15 mouse cellular contexts compared by ENCODE assay signal in genomic region chr5:3386021-3386730, GRCm38 (mm10). TPM values are rescaled to one million over a fixed set of nuclear protein-coding genes. Genes with fewer than 3 reads are reported as not detected.
DNase-seq lines count a peak whose midpoint lies in the region; ATAC-seq and TF ChIP-seq lines count a peak whose summit lies in the region.
"Had no signal": no experiment of that assay in that cellular context is flagged by ENCODE, and none has a peak within 500 bp of the region (broad histone marks: within the 10 kb centered on the region; RNA-seq: fewer than 3 reads in every experiment).

No protein-coding gene starts in this region.

- TF ChIP-seq POLR2A in CH12.LX (IDR thresholded peaks at IDR 0.05; ENCODE audit: low read depth, low read length) (no peak), MEL (IDR thresholded peaks at IDR 0.05; ENCODE audit: control insufficient read depth in 1 of 2, insufficient read depth in 1 of 2, low read depth in 1 of 2, low read length in 2 of 2, poor library complexity in 1 of 2) (no peak)

- H3K36me3 ChIP-seq in heart, embryonic 13.5 days, result peaks cover 10% of the 10 kb centered on the region
- 0 out of 2 replicates have a peak, but pooled peaks cover 2% of the 10 kb centered on the region for H3K36me3 ChIP-seq in liver, embryonic 15.5 days (replicated peaks)
- no peaks in the 10 kb centered on the region for H3K36me3 ChIP-seq in liver, embryonic 11.5 days (ENCODE audit: control insufficient read depth, insufficient read depth, low read length)
- H3K36me3 ChIP-seq in CH12.LX (replicated peaks in 1 of 2; ENCODE audit: control insufficient read depth in 1 of 2, insufficient read depth in 1 of 2, low read length in 1 of 2) (peaks cover 23 to 56% of the 10 kb centered on the region in 2 experiments), MEL (ENCODE audit: control insufficient read depth in 1 of 2, insufficient read depth in 2 of 2, low read length in 2 of 2) (peaks cover 0 to 61% of the 10 kb centered on the region in 2 experiments; a peak in 3 of 4 replicates)
- H3K36me3 ChIP-seq: forebrain, embryonic 12.5 days; hindbrain, embryonic 10.5 days; limb, embryonic 12.5 days had no signal

- H3K27ac ChIP-seq in heart, embryonic 13.5 days (replicated peaks), result peak overlapping the region; percentile 37
- no peak overlapping the region for H3K27ac ChIP-seq in liver, embryonic 15.5 days (replicated peaks)
- H3K27ac ChIP-seq in liver, embryonic 11.5 days (ENCODE audit: low read depth, low read length), result no peak overlapping the region
- H3K27ac ChIP-seq in CH12.LX (ENCODE audit: insufficient read depth, low read depth) (peak overlapping the region; percentile 6; the same call in 1 of the 2 replicates), MEL (ENCODE audit: control insufficient read depth, low read depth, low read length) (no peak overlapping the region)
- H3K27ac ChIP-seq: forebrain, embryonic 12.5 days; hindbrain, embryonic 10.5 days; limb, embryonic 12.5 days had no signal

- TF ChIP-seq RAD21 in CH12.LX (IDR thresholded peaks at IDR 0.05; ENCODE audit: low read depth, low read length), result no peak
- TF ChIP-seq RAD21 in MEL (IDR thresholded peaks at IDR 0.05; ENCODE audit: low read depth, low read length), result no peak

- no peak for DNase-seq in heart, postnatal 4 days
- no peak for DNase-seq in liver, embryonic 11.5 days (ENCODE audit: low spot score)
- no peak for DNase-seq in CH12.LX (ENCODE audit: extremely low read depth)
- DNase-seq in MEL (ENCODE audit: low read depth, low spot score), result no peak
- no peak for DNase-seq in B cell, adult 2 months
- DNase-seq: cerebellum, adult 9-11 months; gastrocnemius, postnatal 14 days; kidney, adult 18-20 months; kidney, postnatal 4 days; thymus, adult 18-20 months had no signal

- H3K27me3 ChIP-seq in heart, embryonic 13.5 days (replicated peaks), result no peaks in the 10 kb centered on the region
- no peaks in the 10 kb centered on the region for H3K27me3 ChIP-seq in liver, embryonic 15.5 days
- H3K27me3 ChIP-seq in liver, embryonic 11.5 days (replicated peaks; ENCODE audit: control insufficient read depth, insufficient read depth, low read length), result no peaks in the 10 kb centered on the region
- no peaks in the 10 kb centered on the region for H3K27me3 ChIP-seq in CH12.LX (replicated peaks)
- H3K27me3 ChIP-seq in MEL (ENCODE audit: control insufficient read depth in 1 of 2, insufficient read depth in 2 of 2, low read length in 2 of 2), result no peaks in the 10 kb centered on the region
- H3K27me3 ChIP-seq: forebrain, embryonic 12.5 days; limb, embryonic 12.5 days had no signal

- TF ChIP-seq EP300 in CH12.LX (IDR thresholded peaks at IDR 0.05; ENCODE audit: low read length), result no peak
- TF ChIP-seq EP300 in MEL (IDR thresholded peaks at IDR 0.05; ENCODE audit: low read depth in 1 of 2, low read length in 2 of 2), result no peak

- no peak for ATAC-seq in heart, embryonic 13.5 days (ENCODE audit: extremely low read depth, insufficient number of reproducible peaks, low FRiP score, low TSS enrichment)
- peak; percentile 14; the same call in 1 of the 2 replicates for ATAC-seq in liver, embryonic 15.5 days (ENCODE audit: insufficient read depth)
- no peak for ATAC-seq in liver, embryonic 11.5 days (replicated peaks; ENCODE audit: low FRiP score)

- no peak overlapping the region for H3K4me3 ChIP-seq in heart, embryonic 13.5 days
- H3K4me3 ChIP-seq in liver, embryonic 15.5 days (replicated peaks), result no peak overlapping the region
- H3K4me3 ChIP-seq in liver, embryonic 11.5 days (ENCODE audit: low read depth, low read length), result no peak overlapping the region
- H3K4me3 ChIP-seq in CH12.LX (replicated peaks in 1 of 3; ENCODE audit: low read depth in 2 of 3, low read length in 2 of 3, poor library complexity in 1 of 3), result no peak overlapping the region
- H3K4me3 ChIP-seq in MEL (ENCODE audit: control insufficient read depth in 1 of 2, insufficient read depth in 1 of 2, low read depth in 2 of 2, low read length in 2 of 2), result no peak overlapping the region
- H3K4me3 ChIP-seq: forebrain, embryonic 12.5 days; hindbrain, embryonic 10.5 days; limb, embryonic 12.5 days had no signal

- dilution Hi-C loops in CH12.LX (cut with MboI; ENCODE audit: extremely low pct_ligation_motif_present, extremely low pct_unique_long_range_greater_than_20kb, low sequenced_read_pairs), result no loop called here

- H3K9ac ChIP-seq in heart, embryonic 13.5 days, result no peak overlapping the region
- H3K9ac ChIP-seq in liver, embryonic 15.5 days, result no peak overlapping the region
- no peak overlapping the region for H3K9ac ChIP-seq in liver, embryonic 11.5 days (ENCODE audit: low read depth, low read length)
- H3K9ac ChIP-seq in CH12.LX (ENCODE audit: insufficient read depth, low read depth) (no peak overlapping the region; the same call in 1 of the 2 replicates), MEL (ENCODE audit: control insufficient read depth, low read depth, low read length, poor library complexity, severe bottlenecking) (no peak overlapping the region)
- H3K9ac ChIP-seq: forebrain, embryonic 12.5 days; limb, embryonic 12.5 days had no signal

- H3K79me2 ChIP-seq in CH12.LX (replicated peaks; ENCODE audit: control insufficient read depth, extremely low read depth, insufficient read depth, poor library complexity, severe bottlenecking), result peaks cover 83% of the 10 kb centered on the region
- H3K79me2 ChIP-seq in MEL (ENCODE audit: control insufficient read depth, insufficient read depth, low read length, poor library complexity), result peaks cover 71% of the 10 kb centered on the region

- H3K4me1 ChIP-seq in heart, embryonic 13.5 days, result peaks cover 54% of the 10 kb centered on the region
- peaks cover 47% of the 10 kb centered on the region for H3K4me1 ChIP-seq in liver, embryonic 15.5 days (replicated peaks)
- peaks cover 5% of the 10 kb centered on the region; the same call in 1 of the 2 replicates for H3K4me1 ChIP-seq in liver, embryonic 11.5 days (replicated peaks; ENCODE audit: control insufficient read depth, insufficient read depth, low read length)
- peaks cover 25 to 59% of the 10 kb centered on the region in 2 experiments for H3K4me1 ChIP-seq in CH12.LX (ENCODE audit: control insufficient read depth in 1 of 2, insufficient read depth in 2 of 2)
- H3K4me1 ChIP-seq in MEL (ENCODE audit: control insufficient read depth in 1 of 2, insufficient read depth in 2 of 2, low read length in 2 of 2), result no peaks in the 10 kb centered on the region

- 44% methylated on average over 7 of the region's 7 CpGs for WGBS in heart, embryonic 13.5 days
- 61% methylated on average over 7 of the region's 7 CpGs for WGBS in liver, embryonic 15.5 days (ENCODE audit: insufficient replicate concordance)
- 73% methylated on average over 7 of the region's 7 CpGs for WGBS in liver, embryonic 11.5 days

- TF ChIP-seq CTCF in CH12.LX (conservative IDR thresholded peaks at IDR 0.05 in 1 of 2, IDR thresholded peaks at IDR 0.05 in 1 of 2; ENCODE audit: low read depth in 2 of 2, low read length in 2 of 2) (no peak), MEL (IDR thresholded peaks at IDR 0.05 in 2 of 3, conservative IDR thresholded peaks at IDR 0.05 in 1 of 3; ENCODE audit: control insufficient read depth in 1 of 3, insufficient read depth in 1 of 3, low read depth in 2 of 3, low read length in 3 of 3, poor library complexity in 1 of 3, severe bottlenecking in 1 of 3) (no peak)

- in situ Hi-C loops in CH12.LX (cut with MboI; ENCODE audit: low pct_ligation_motif_present, low pct_unique_long_range_greater_than_20kb, low sequenced_read_pairs), result no loop called here

- H3K9me3 ChIP-seq in heart, embryonic 13.5 days, result no peaks in the 10 kb centered on the region
- no peaks in the 10 kb centered on the region for H3K9me3 ChIP-seq in liver, embryonic 15.5 days (replicated peaks)
- H3K9me3 ChIP-seq in liver, embryonic 11.5 days (ENCODE audit: control insufficient read depth, low read length), result no peaks in the 10 kb centered on the region
- no peaks in the 10 kb centered on the region for H3K9me3 ChIP-seq in CH12.LX (replicated peaks; ENCODE audit: low read length)
- no peaks in the 10 kb centered on the region for H3K9me3 ChIP-seq in MEL (replicated peaks; ENCODE audit: insufficient read depth, low read length)
- H3K9me3 ChIP-seq: forebrain, embryonic 12.5 days; hindbrain, embryonic 10.5 days; limb, embryonic 12.5 days had no signal

- peak overlapping the region; percentile 24 for H3K4me2 ChIP-seq in heart, embryonic 13.5 days
- no peak overlapping the region for H3K4me2 ChIP-seq in liver, embryonic 15.5 days
- no peak overlapping the region for H3K4me2 ChIP-seq in liver, embryonic 11.5 days
- H3K4me2 ChIP-seq in CH12.LX (ENCODE audit: insufficient read depth, low read depth, poor library complexity, severe bottlenecking), result no peak overlapping the region
- H3K4me2 ChIP-seq: forebrain, embryonic 12.5 days; limb, embryonic 12.5 days had no signal

TF ChIP-seq in CH12.LX, 34 proteins besides CTCF, POLR2A, EP300 and RAD21:
- TF ChIP-seq JUN (IDR thresholded peaks at IDR 0.05; ENCODE audit: insufficient read depth, low read depth, low read length), result no peak
TF ChIP-seq in CH12.LX: peak in this region for 0.

TF ChIP-seq in MEL, 35 proteins besides CTCF, POLR2A, EP300 and RAD21:
- 0 out of 2 replicates have a peak, but pooled peaks have one; percentile 31 for TF ChIP-seq POLR2AphosphoS2 (IDR thresholded peaks at IDR 0.05; ENCODE audit: low read length)
- TF ChIP-seq GABPA (IDR thresholded peaks at IDR 0.05; ENCODE audit: low read depth, low read length), result no peak

RNA-seq across cellular contexts. Expression of gene Cdk6, which starts 44.9 kb away (rescaled TPM):
- 28.1 and 30.9 TPM in 2 replicates for polyA plus RNA-seq in heart, embryonic 13.5 days (2015; fragmentation: Nextera tagmentation; extraction: Ambion mirVana)
- 10 to 100 TPM; 45.6 to 47.5 TPM for total RNA-seq in heart, postnatal 4 days (2021)
- polyA plus RNA-seq in liver, embryonic 15.5 days (2015; fragmentation: Nextera tagmentation; extraction: Ambion mirVana), result 19.2 and 19.3 TPM in 2 replicates
- 49.1 and 51.2 TPM in 2 replicates for polyA plus RNA-seq in liver, embryonic 11.5 days (2014; fragmentation: Nextera tagmentation; extraction: Ambion mirVana)
- total RNA-seq in CH12.LX (2012; rRNA removed) (141 and 171 TPM in 2 replicates), CH12.LX (2014; rRNA removed) (34.7 and 40.4 TPM in 2 replicates), MEL (2012; rRNA removed) (195 and 197 TPM in 2 replicates)
- polyA plus RNA-seq in CH12.LX (2012; ENCODE audit: insufficient read length, low read depth) (45.2 and 50.8 TPM in 2 replicates), MEL (2012; ENCODE audit: insufficient read depth in 1 of 2, insufficient read length in 2 of 2, low read depth in 1 of 2, low replicate concordance in 2 of 2, missing spikeins in 1 of 2) (100 to 1,000 TPM in 1 of 2 experiments, 10 to 100 TPM in 1; 79.0 to 318 TPM)

Comparison
In these comparisons a context has a peak if more than half of its experiments do, and no peak if none do; other contexts are left out.
1. H3K27ac ChIP-seq: peak in heart, embryonic 13.5 days (single experiment) and CH12.LX (single experiment); none in liver, embryonic 15.5 days (single experiment), liver, embryonic 11.5 days (single experiment) and MEL (single experiment).